Mouse (Mus musculus): ENCODE data around the gene Fyn. TPM values are rescaled to one million over a fixed set of nuclear protein-coding genes. Genes with fewer than 3 reads are reported as not detected.

Gene Fyn
- total and polyA plus RNA-seq, 3 experiments = 14.9 to 42.4 (median 19.9) TPM

DNA sequence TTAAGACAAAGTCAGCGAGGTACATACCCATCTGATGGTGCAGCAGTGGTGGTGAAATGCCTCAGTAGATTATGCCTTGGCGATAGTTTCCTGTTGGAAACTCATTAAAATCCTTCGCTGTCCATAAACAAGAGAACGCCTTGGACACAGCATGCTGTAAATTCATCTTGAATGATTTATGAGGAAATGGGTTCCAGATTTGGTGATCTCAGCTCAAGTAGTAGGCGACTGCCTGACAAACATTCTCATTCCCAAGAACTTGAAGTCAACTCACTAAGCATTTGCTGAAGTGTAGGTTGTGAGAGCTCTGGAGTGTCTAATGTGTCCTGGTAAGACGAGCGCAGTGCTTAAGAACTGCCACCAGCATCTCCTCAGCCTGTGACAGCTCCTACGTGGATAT is 141.3 kb downstream of the Fyn start:
- TF ChIP-seq SIN3A (IDR thresholded peaks at IDR 0.05; ENCODE audit: low read length) (no peak), ZMIZ1 (IDR thresholded peaks at IDR 0.05; ENCODE audit: low read depth, low read length) (no peak), NELFE (IDR thresholded peaks at IDR 0.05; ENCODE audit: low read depth, low read length) (no peak), ELF1 (IDR thresholded peaks at IDR 0.05; ENCODE audit: low read depth, low read length) (no peak)
- no peak overlapping the region for H3K4me2 ChIP-seq (ENCODE audit: insufficient read depth, low read depth, poor library complexity, severe bottlenecking)
- DNase-seq (ENCODE audit: extremely low read depth) = no peak
- no peak overlapping the region for H3K27ac ChIP-seq (ENCODE audit: insufficient read depth, low read depth)
- no peaks in the 10 kb centered on the region for H3K79me2 ChIP-seq (replicated peaks; ENCODE audit: control insufficient read depth, extremely low read depth, insufficient read depth, poor library complexity, severe bottlenecking)
- in situ Hi-C loops (cut with MboI; ENCODE audit: low pct_ligation_motif_present, low pct_unique_long_range_greater_than_20kb, low sequenced_read_pairs) (no loop called here), dilution Hi-C loops (cut with MboI; ENCODE audit: extremely low pct_ligation_motif_present, extremely low pct_unique_long_range_greater_than_20kb, low sequenced_read_pairs) (no loop called here)
- peaks cover 0 to 10% of the 10 kb centered on the region in 2 experiments; a peak in 2 of 4 replicates for H3K4me1 ChIP-seq (ENCODE audit: control insufficient read depth in 1 of 2, insufficient read depth in 2 of 2)
- no peaks in the 10 kb centered on the region for H3K27me3 ChIP-seq (replicated peaks)
- H3K9me3 ChIP-seq (replicated peaks; ENCODE audit: low read length) = no peaks in the 10 kb centered on the region
- H3K4me3 ChIP-seq (replicated peaks in 1 of 3; ENCODE audit: low read depth in 2 of 3, low read length in 2 of 3, poor library complexity in 1 of 3) = no peak overlapping the region
- no peak overlapping the region for H3K9ac ChIP-seq (ENCODE audit: insufficient read depth, low read depth)
- H3K36me3 ChIP-seq (replicated peaks in 1 of 2; ENCODE audit: control insufficient read depth in 1 of 2, insufficient read depth in 1 of 2, low read length in 1 of 2) = peaks cover 0 to 71% of the 10 kb centered on the region in 2 experiments

- H3K27me3 ChIP-seq (replicated peaks) = no peaks in the 10 kb centered on the region
- no peak for DNase-seq (ENCODE audit: extremely low read depth)
- dilution Hi-C loops (cut with MboI; ENCODE audit: extremely low pct_ligation_motif_present, extremely low pct_unique_long_range_greater_than_20kb, low sequenced_read_pairs) (no loop called here), in situ Hi-C loops (cut with MboI; ENCODE audit: low pct_ligation_motif_present, low pct_unique_long_range_greater_than_20kb, low sequenced_read_pairs) (no loop called here)
- H3K9me3 ChIP-seq (replicated peaks; ENCODE audit: low read length) = no peaks in the 10 kb centered on the region
- H3K9ac ChIP-seq (ENCODE audit: insufficient read depth, low read depth) = no peak overlapping the region
- TF ChIP-seq TBP (conservative IDR thresholded peaks at IDR 0.05; ENCODE audit: low read depth, low read length) = no peak
- TF ChIP-seq POLR2A (IDR thresholded peaks at IDR 0.05; ENCODE audit: low read depth, low read length) = no peak
- TF ChIP-seq JUN (IDR thresholded peaks at IDR 0.05; ENCODE audit: insufficient read depth, low read depth, low read length) = no peak
- no peak for TF ChIP-seq HCFC1 (IDR thresholded peaks at IDR 0.05; ENCODE audit: low read depth, low read length)
- TF ChIP-seq MYC (IDR thresholded peaks at IDR 0.05; ENCODE audit: low read depth, low read length) = no peak
- TF ChIP-seq ZC3H11A (IDR thresholded peaks at IDR 0.05; ENCODE audit: low read depth, low read length) = no peak
- TF ChIP-seq ZMIZ1 (IDR thresholded peaks at IDR 0.05; ENCODE audit: low read depth, low read length) = no peak
- no peak for TF ChIP-seq ELF1 (IDR thresholded peaks at IDR 0.05; ENCODE audit: low read depth, low read length)
- TF ChIP-seq ETS1 (conservative IDR thresholded peaks at IDR 0.05; ENCODE audit: low read depth, low read length) = no peak
- TF ChIP-seq NELFE (IDR thresholded peaks at IDR 0.05; ENCODE audit: low read depth, low read length) = no peak
- no peak for TF ChIP-seq ZKSCAN1 (IDR thresholded peaks at IDR 0.05; ENCODE audit: borderline replicate concordance, low read depth, low read length)
- TF ChIP-seq USF2 (conservative IDR thresholded peaks at IDR 0.05; ENCODE audit: low read depth, low read length) = no peak
- TF ChIP-seq E2F4 (IDR thresholded peaks at IDR 0.05; ENCODE audit: insufficient replicate concordance, low read depth, low read length) = no peak
- TF ChIP-seq RCOR1 (conservative IDR thresholded peaks at IDR 0.05; ENCODE audit: low read depth, low read length) = no peak
- TF ChIP-seq CHD1 (IDR thresholded peaks at IDR 0.05; ENCODE audit: low read depth, low read length) = no peak
- H3K4me2 ChIP-seq (ENCODE audit: insufficient read depth, low read depth, poor library complexity, severe bottlenecking) = no peak overlapping the region
- H3K79me2 ChIP-seq (replicated peaks; ENCODE audit: control insufficient read depth, extremely low read depth, insufficient read depth, poor library complexity, severe bottlenecking) = no peaks in the 10 kb centered on the region
- H3K4me3 ChIP-seq (replicated peaks in 1 of 3; ENCODE audit: low read depth in 2 of 3, low read length in 2 of 3, poor library complexity in 1 of 3) = no peak overlapping the region
- H3K36me3 ChIP-seq (replicated peaks in 1 of 2; ENCODE audit: control insufficient read depth in 1 of 2, insufficient read depth in 1 of 2, low read length in 1 of 2) = peaks cover 0 to 76% of the 10 kb centered on the region in 2 experiments
- peaks cover 0 to 8% of the 10 kb centered on the region in 2 experiments; a peak in 1 of 4 replicates for H3K4me1 ChIP-seq (ENCODE audit: control insufficient read depth in 1 of 2, insufficient read depth in 2 of 2)
- H3K27ac ChIP-seq (ENCODE audit: insufficient read depth, low read depth) = no peak overlapping the region
Measured at GRCm38 (mm10) chr10:39512631-39513314, 144.1 kb downstream of the Fyn start.
